Mouse (Mus musculus) C2C12 (cell line): ENCODE measurements at regions not wholly inside any gene's neighbourhood (a gene's known extent, or its start where the extent isn't known, plus 50 kb on each side); places are given as distances from the start of the nearest gene placed in this dataset.

Source experiments
- H3K27me3 ChIP-seq: one replicate; pipeline ENCODE4 v1.6.1; 2011; ENCODE audit not compliant: control insufficient read depth, insufficient read depth, insufficient read length
- H3K36me3 ChIP-seq: one replicate; pipeline ENCODE4 v1.6.1; 2011; ENCODE audit not compliant: control insufficient read depth, insufficient read depth
- H3K4me3 ChIP-seq: one replicate; pipeline ENCODE4 v1.5.1; 2011; ENCODE audit warnings: mild to moderate bottlenecking, control low read depth; ENCODE audit not compliant: poor library complexity, insufficient read depth, severe bottlenecking
- H3K79me2 ChIP-seq: one replicate; pipeline ENCODE4 v1.6.1; 2011; ENCODE audit not compliant: control insufficient read depth, insufficient read depth
- H3K79me3 ChIP-seq: one replicate; pipeline ENCODE4 v1.6.1; 2011; ENCODE audit warnings: low read depth, control low read depth
- H3ac ChIP-seq: one replicate; pipeline ENCODE3; 2011; ENCODE audit warnings: low read depth; ENCODE audit not compliant: control insufficient read depth, insufficient read length
- CEBPB ChIP-seq: IDR thresholded peaks from one replicate; pipeline ENCODE4 v1.6.1; 2011; ENCODE audit warnings: low read depth, mild to moderate bottlenecking, control low read depth, moderate library complexity
- CTCF ChIP-seq: IDR thresholded peaks from one replicate; pipeline ENCODE4 v1.5.1; 2011; ENCODE audit not compliant: control insufficient read depth, insufficient read depth, insufficient read length
- FOSL1 ChIP-seq: IDR thresholded peaks from one replicate; pipeline ENCODE4 v1.8.0; 2011; ENCODE audit warnings: mild to moderate bottlenecking, low read length; ENCODE audit not compliant: poor library complexity, insufficient read depth, severe bottlenecking
- MAX ChIP-seq: IDR thresholded peaks from one replicate; pipeline ENCODE4 v1.6.1; 2011; ENCODE audit warnings: mild to moderate bottlenecking, control low read depth
- MYOD1 ChIP-seq: IDR thresholded peaks from one replicate; pipeline ENCODE4 v1.6.1; 2011; ENCODE audit warnings: low read depth; ENCODE audit not compliant: control insufficient read depth, insufficient read length
- MYOG ChIP-seq: IDR thresholded peaks from one replicate; pipeline ENCODE4 v1.6.1; 2011; ENCODE audit not compliant: control insufficient read depth, insufficient read length; ENCODE audit errors: extremely low read depth
- USF1 ChIP-seq: IDR thresholded peaks from one replicate; pipeline ENCODE4 v1.6.1; 2011; ENCODE audit warnings: low read depth, mild to moderate bottlenecking, control low read depth, moderate library complexity

- Histone ChIP-seq H3K27me3 (no peaks in the 10 kb centered on the region), H3K36me3 (no peaks in the 10 kb centered on the region), H3K79me3 (no peaks in the 10 kb centered on the region), H3K79me2 (no peaks in the 10 kb centered on the region), H3K4me3 (no peak overlapping the region), H3ac (no peak overlapping the region)
- TF ChIP-seq MYOG (no peak), CTCF (no peak), CEBPB (no peak), USF1 (no peak), MAX (no peak), FOSL1 (no peak), MYOD1 (no peak)
Observed at GRCm38 (mm10) chr12:71487591-71488435, 178.1 kb downstream of the Dact1 start.

GRCm38 (mm10) chr12:71489295-71489694, 179.6 kb downstream of the Dact1 start:
- no peaks in the 10 kb centered on the region for H3K79me3 ChIP-seq
- no peak overlapping the region for H3ac ChIP-seq
- H3K27me3 ChIP-seq = no peaks in the 10 kb centered on the region
- no peak overlapping the region for H3K4me3 ChIP-seq
- H3K79me2 ChIP-seq = no peaks in the 10 kb centered on the region
- TF ChIP-seq CEBPB (no peak), MYOD1 (no peak), MAX (no peak), FOSL1 (no peak), CTCF (no peak), MYOG (no peak), USF1 (no peak)
- no peaks in the 10 kb centered on the region for H3K36me3 ChIP-seq

GRCm38 (mm10) chr12:71494803-71495293, 185.2 kb downstream of the Dact1 start:
- Histone ChIP-seq H3K4me3 (no peak overlapping the region), H3K79me3 (no peaks in the 10 kb centered on the region), H3ac (no peak overlapping the region), H3K79me2 (no peaks in the 10 kb centered on the region), H3K36me3 (no peaks in the 10 kb centered on the region), H3K27me3 (no peaks in the 10 kb centered on the region)
- TF ChIP-seq MYOG = no peak
- no peak for TF ChIP-seq MYOD1
- no peak for TF ChIP-seq MAX

- Histone ChIP-seq H3K36me3 (no peaks in the 10 kb centered on the region), H3K79me3 (no peaks in the 10 kb centered on the region), H3K27me3 (no peaks in the 10 kb centered on the region), H3K79me2 (no peaks in the 10 kb centered on the region), H3K4me3 (no peak overlapping the region), H3ac (no peak overlapping the region)
- TF ChIP-seq MYOD1 (no peak), MYOG (no peak), CEBPB (no peak), CTCF (no peak), FOSL1 (no peak), MAX (no peak), USF1 (no peak)
Observed at GRCm38 (mm10) chr12:71498246-71499029, 188.8 kb downstream of the Dact1 start.

- no peaks in the 10 kb centered on the region for H3K36me3 ChIP-seq
- TF ChIP-seq CTCF = no peak
- TF ChIP-seq MYOD1 = no peak
- TF ChIP-seq MAX = no peak
- no peaks in the 10 kb centered on the region for H3K79me3 ChIP-seq
- H3K27me3 ChIP-seq = no peaks in the 10 kb centered on the region
- no peak overlapping the region for H3K4me3 ChIP-seq
- H3ac ChIP-seq = no peak overlapping the region
- no peaks in the 10 kb centered on the region for H3K79me2 ChIP-seq
Observed at GRCm38 (mm10) chr12:71501299-71501810, 191.7 kb downstream of the Dact1 start.
